Mouse (Mus musculus): ENCODE data around the gene Bcap31. TPM values are rescaled to one million over a fixed set of nuclear protein-coding genes. Genes with fewer than 3 reads are reported as not detected.
"Not testable (repeated sequence)": the region's sequence is repeated elsewhere in the genome, so short reads cannot be mapped to it uniquely, and the experiment has no call there.

Gene Bcap31
- 100 to 1,000 TPM; 233 to 236 TPM for total RNA-seq (2021)
- long read RNA-seq, experiment 1, transcript Bcap31-201 (8 exons, 1,219 nt): major isoform, 249 of 274 reads
- long read RNA-seq, experiment 1, partial matches to known transcripts: 13 of 274 reads
- long read RNA-seq, experiment 1, other reads (novel, unspliced or antisense): 12 of 274 reads
- long read RNA-seq, experiment 2, transcript Bcap31-201 (8 exons, 1,219 nt): major isoform, 191 of 207 reads
- long read RNA-seq, experiment 2, partial matches to known transcripts: 10 of 207 reads
- long read RNA-seq, experiment 2, other reads (novel, unspliced or antisense): 6 of 207 reads

DNA sequence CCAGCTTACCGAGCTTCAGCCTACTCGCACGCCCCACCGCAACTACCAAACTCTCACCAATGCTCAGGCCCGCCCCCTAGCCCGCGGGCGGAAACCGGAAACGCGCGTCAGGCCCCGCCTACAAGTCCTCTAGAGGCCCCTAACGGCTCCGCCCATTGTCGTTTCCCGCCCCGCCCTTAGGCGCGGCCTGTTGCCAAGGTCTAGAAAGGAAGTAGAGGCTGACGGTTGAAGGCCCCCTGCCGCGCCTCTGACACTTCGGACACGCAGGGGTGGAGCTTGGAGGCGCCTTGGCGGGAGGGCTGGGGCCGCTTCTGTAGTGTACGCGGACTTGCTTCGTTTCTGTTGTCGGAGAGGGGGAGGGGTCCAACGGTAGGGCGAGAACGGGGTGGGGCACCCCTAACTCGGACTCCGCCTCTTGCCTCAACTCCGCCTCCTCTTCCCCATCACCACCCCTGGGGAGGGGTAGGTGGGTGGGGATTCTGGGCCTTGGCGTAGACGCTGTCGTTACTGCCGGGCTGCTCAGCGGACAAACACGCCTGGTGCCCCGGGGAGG is at the start of gene Bcap31, which contains the start of gene Abcd1:
Gene Bcap31 (minus strand): TSS at position 67 of the 553 bp plus-strand sequence.
Gene Abcd1 (plus strand): TSS at position 489 of the 553 bp plus-strand sequence.
- peak; percentile 94 for DNase-seq

- peak; percentile 75 for DNase-seq
Measured at GRCm38 (mm10) chrX:73765311-73765710, 49.3 kb upstream of the Bcap31 start.

DNA sequence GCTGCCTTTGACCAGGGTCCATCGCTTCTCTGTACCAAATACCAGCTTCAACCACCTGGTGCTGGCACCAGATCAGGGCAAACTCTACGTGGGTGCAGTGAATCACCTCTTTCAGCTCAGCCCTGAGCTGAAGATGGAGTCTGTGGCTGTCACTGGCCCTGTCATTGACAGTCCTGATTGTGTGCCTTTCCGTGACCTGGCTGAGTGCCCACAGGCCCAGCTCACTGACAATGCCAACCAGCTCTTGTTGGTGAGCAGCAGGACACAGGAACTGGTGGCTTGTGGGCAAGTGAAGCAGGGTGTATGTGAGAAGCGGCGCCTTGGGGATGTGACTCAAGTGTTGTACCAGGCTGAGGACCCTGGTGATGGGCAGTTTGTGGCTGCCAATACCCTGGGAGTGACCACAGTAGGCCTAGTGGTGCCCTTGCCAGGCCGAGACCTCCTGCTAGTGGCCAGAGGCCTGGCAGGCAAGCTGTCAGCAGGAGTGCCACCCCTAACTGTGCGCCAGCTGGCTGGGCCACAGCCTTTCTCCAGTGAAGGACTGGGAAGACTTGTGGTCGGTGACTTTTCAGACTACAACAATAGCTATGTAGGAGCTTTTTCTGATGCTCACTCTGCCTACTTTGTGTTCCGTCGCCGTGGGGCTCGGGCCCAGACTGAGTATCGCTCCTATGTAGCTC is 42.8 kb upstream of the Bcap31 start:
- DNase-seq: no peak

DNA sequence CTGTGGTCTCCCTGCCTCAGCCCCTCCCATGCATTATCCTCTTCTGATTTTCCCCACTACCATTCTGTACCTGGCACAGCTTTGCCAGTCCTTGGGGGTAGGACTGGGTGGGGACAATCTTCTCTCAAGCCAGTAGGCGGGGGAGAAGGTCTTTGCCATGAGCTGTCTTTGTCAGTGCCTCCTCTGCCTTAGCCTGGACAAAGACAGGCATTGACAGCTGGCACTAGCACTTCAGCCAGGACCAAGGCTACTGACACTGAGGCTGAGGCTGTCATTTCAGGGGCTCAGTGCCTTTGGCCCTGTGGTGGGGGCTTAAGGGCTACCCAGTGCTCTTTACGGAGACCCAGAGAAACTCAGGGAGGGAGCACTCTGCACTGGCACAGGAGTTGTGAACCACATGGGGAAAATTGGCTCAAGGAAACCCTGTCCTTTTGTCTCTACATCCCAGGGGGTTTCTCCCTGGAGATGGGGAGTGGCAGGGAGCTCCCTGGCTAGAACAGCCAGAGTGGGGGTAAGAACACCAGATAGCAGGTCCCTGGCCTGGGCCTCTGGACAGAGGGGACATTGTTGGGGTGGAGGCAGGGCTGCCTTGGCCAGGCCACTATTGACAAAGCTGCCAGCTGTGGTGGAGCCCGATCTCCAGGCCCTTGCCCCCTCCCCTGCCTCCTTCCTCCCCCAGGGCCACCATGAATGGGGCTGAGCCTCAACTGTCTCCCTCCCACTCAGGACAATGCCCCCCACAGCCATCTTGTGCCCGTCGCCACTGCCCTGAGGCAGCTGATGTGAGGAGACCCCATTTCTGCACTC is 40.6 kb upstream of the Bcap31 start, which contains the start of gene Plxnb3:
Gene Plxnb3 (plus strand): TSS at position 757 of the 807 bp plus-strand sequence.
- no peak for DNase-seq

DNA sequence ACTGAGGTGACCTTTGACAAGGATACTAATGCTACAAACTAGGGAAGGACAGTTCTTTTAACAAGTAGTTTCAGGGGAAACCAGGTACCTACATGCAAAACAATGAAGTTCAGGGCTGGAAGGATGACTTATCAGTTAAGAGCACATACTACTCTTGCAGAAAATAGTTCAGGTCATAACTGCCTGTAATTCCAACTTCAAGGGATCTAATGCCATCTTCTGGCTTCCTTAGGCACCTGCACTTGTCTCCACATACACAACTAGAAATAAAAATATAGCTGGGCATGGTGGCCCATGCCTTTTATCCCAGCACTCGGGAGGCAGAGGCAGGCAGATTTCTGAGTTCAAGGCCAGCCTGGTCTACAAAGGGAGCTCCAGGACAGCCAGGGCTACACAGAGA is 33.0 kb upstream of the Bcap31 start:
- DNase-seq: no peak

DNA sequence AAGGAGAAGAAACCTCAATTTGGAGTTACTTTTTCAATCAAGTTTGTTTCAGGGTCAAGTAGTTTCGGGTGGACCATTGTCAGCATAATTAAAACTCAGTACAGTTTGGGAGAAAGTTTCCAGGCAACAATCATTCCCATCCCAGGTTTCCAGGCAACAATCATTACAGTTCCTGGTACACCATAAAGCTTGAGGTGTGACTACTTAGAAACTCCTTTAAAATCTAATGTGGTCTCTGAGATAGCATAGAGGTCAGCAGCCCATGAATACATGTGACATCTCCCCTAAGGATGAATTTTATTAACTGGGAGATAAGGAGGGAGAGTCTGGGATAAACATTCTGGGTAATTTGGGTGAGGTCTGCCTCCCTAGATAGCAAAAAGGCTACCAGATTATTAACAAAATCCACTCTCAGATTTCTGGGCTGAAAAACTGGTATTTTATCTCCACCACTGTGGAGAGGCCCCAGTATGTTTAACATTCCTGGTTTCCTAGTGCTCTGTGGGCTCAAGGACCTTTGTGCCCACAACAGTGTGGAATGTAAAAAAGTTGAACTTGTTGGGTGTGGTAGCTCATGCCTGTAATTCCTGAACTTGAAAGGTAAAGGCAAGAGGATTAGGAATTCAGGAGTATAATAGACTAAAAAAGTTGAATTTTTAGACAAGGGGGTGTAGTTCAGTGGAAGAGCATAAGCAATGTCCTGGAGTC is 29.0 kb upstream of the Bcap31 start:
- no peak for DNase-seq

- not testable (repeated sequence) for DNase-seq
Measured at GRCm38 (mm10) chrX:73739841-73740240, 23.9 kb upstream of the Bcap31 start.

GRCm38 (mm10) chrX:73739151-73739550 is 23.2 kb upstream of the Bcap31 start:
- no peak for DNase-seq

GRCm38 (mm10) chrX:73738155-73738554 is 22.2 kb upstream of the Bcap31 start:
- DNase-seq: peak; percentile 8

GRCm38 (mm10) chrX:73730908-73731307 is 14.9 kb upstream of the Bcap31 start:
- DNase-seq: no peak

GRCm38 (mm10) chrX:73718686-73719362 is 2.8 kb upstream of the Bcap31 start:
- peak; percentile 76 for DNase-seq

DNA sequence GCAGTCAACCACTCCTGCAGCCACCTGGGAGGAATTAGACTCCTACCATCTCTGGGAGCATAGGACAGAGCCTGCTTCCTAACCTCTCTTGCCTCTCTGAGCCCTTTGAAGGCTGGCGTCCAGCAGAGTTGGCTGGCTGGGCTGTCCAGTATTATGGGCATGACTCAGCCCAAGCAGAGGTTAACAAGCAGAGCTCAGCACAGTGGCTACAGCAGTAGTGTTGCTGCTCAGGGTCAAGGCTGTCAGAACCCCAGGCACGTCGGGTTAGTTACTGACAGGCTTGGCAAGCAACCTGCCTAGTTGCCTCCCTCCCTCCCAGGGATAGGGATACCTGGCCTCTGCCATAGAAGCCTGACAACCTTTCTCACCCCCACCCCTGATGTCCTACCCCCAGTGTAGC is 2.3 kb upstream of the Bcap31 start:
- DNase-seq: peak; percentile 56

GRCm38 (mm10) chrX:73717667-73718066 is 1.7 kb upstream of the Bcap31 start:
- DNase-seq: peak; percentile 19

DNA sequence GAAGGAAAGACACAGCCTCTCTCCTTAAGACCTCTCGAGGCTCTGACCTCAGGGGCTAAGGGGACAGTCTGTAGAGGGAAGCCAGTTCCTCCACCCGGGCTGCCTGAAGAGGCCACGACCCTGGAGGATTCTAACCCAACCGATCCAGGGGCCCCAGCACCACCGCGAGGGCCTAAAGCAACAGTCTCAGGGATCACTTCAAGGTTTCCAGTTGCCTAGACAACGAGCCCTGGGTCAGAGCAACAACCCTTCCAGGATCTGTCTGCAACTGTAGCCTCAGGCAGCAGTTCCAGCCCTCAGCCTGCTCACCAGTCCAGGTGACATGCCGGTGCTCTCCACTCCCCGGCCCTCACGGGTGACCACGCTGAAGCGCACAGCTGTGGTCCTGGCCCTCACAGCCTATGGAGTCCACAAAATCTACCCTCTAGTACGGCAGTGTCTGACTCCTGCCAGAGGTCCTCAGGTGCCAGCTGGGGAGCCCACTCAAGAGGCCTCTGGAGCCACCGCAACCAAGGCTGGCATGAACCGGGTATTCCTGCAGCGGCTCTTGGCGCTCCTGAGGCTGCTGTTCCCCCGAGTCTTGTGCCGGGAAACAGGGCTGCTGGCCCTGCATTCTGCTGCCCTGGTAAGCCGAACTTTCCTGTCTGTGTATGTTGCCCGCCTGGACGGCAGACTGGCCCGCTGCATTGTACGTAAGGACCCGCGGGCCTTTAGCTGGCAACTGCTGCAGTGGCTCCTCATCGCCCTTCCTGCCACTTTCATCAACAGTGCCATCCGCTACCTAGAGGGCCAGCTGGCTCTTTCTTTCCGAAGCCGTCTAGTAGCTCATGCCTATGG is 952 bp upstream of the Bcap31 start:
- DNase-seq: peak; percentile 26

GRCm38 (mm10) chrX:73715476-73716108 is 383 bp downstream of the Bcap31 start:
- DNase-seq: peak; percentile 57

DNA sequence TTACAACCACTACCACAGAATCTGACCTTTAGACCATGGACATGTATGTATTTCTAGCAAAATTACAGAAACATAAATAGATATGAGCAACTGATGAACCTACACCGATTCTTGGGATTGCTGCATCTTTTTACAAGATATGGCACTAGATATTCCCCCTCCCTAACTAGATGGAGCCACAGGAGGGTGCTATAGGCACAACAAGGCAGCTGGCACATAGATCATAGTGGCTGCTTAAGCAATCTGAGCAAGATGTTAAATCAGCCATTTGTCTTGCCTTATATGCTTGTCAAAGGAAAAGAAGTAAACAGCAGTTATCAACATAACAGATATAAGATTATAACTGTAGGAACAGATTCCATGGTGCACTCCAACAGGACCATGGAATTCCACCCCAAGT is 15.5 kb downstream of the Bcap31 start:
- DNase-seq: no peak

DNA sequence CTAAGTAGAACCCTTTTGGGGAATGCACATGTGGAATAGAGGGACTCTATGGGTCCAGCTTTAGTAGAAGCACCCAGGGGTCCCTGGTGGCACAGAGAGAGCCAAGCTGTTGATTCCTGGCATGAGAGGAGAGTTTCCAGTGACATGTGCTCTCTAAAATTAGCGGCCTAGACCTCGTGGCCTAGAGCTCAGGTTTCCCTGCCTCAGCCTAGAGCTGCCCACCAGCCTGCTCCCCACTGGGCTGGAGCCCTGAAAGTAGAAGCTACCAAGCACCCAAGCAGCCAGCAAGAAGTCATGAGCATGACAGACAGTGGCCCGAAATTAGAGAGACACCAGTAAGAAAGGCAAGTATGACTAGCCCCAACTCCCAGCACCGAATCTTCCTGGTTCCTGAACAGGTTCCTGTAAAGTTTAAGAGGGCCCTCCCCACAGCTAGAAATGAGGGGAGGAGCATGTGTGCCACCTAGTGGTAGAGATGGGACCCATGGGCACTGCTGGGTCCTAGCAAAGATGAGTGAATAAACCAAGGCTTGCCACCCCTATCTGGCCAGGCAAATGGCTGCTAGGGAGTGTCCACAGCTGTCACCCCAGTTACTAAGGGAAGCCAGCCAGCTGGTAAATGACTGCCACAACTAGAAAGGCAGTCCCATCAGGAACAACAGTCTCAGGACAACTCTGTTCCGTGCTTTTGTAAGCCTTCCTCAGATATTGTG is 24.9 kb downstream of the Bcap31 start:
- DNase-seq: peak; percentile 73

DNA sequence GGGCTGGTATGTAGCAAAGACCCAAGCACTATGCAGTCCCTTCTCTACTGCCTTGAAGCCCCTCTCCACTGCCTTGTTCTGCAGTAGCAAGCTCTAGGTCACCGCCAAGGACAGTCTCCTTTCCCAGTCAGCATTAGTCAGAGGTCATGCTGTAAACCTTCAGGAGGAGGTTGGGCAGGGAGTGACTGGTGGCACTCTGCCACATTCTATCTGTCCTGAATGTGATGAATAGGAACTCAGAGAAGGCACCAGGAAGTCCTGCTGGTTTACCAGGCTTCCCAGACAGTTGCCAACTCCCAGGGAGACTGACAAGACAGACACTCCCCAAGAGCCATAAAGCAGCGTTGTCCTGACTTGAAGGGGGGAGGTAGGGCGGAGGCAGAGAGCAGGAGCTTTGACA is 30.3 kb downstream of the Bcap31 start:
- DNase-seq: peak; percentile 67

- no peak for DNase-seq
Measured at GRCm38 (mm10) chrX:73684978-73685377, 31.0 kb downstream of the Bcap31 start.

Measured in adrenal gland, postnatal 10 days (tissue).